Mouse (Mus musculus): ENCODE measurements at regions not wholly inside any gene's neighbourhood (a gene's known extent, or its start where the extent isn't known, plus 50 kb on each side); places are given as distances from the start of the nearest gene placed in this dataset.

- no peak overlapping the region; the same call in 1 of the 2 replicates for H3K9ac ChIP-seq (ENCODE audit: insufficient read depth, low read depth, low read length, poor library complexity, severe bottlenecking)
- in situ Hi-C loops (cut with MboI; ENCODE audit: low sequenced_read_pairs in 2 of 2, unreplicated experiment in 2 of 2) = no loop called here
- H3K27ac ChIP-seq (ENCODE audit: insufficient read depth, low read depth, low read length, poor library complexity, severe bottlenecking) = no peak overlapping the region
- DNase-seq (ENCODE audit: low read depth, low spot score) = no peak
- TF ChIP-seq ZNF384 (IDR thresholded peaks at IDR 0.05; ENCODE audit: low read depth, low read length) (no peak), HCFC1 (IDR thresholded peaks at IDR 0.05; ENCODE audit: borderline replicate concordance, insufficient read depth, low read length) (no peak), MAFK (IDR thresholded peaks at IDR 0.05; ENCODE audit: insufficient read depth, low read depth, low read length) (no peak), ZC3H11A (IDR thresholded peaks at IDR 0.05; ENCODE audit: borderline replicate concordance, low read depth, low read length) (no peak), CHD2 (IDR thresholded peaks at IDR 0.05; ENCODE audit: low read depth, low read length) (no peak)
- H3K4me3 ChIP-seq (ENCODE audit: insufficient read depth in 1 of 2, low read depth in 1 of 2, low read length in 2 of 2, poor library complexity in 1 of 2, severe bottlenecking in 1 of 2) = no peak overlapping the region
- H3K36me3 ChIP-seq (ENCODE audit: control insufficient read depth, insufficient read depth, low read length, poor library complexity, severe bottlenecking) = no peaks in the 10 kb centered on the region
- no peaks in the 10 kb centered on the region for H3K9me3 ChIP-seq (ENCODE audit: control insufficient read depth, insufficient read depth, low read depth, low read length)
- H3K4me1 ChIP-seq (ENCODE audit: control insufficient read depth in 2 of 2, insufficient read depth in 2 of 2, low read length in 2 of 2, poor library complexity in 1 of 2) = no peaks in the 10 kb centered on the region
Observed at GRCm38 (mm10) chr1:77140906-77141305, 374.0 kb downstream of the Epha4 start.

DNA sequence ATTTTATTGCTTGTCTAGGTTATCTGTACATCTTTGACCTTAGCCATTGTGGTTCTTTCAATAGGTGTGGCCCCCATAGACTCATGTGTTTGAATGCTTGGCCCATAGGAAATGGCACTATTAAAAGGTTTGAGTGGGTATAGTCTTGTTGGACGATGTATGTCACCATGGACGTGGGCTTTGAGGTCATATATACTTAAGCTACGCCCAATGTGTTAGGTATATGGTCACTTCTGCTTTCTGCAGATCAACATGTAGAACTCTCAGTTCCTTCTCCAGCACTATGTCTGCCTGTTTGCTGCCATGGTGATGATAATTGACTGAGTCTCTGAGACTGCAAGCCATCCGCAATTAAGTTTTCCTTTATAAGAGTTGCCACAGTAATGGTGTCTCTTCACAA is 366.8 kb downstream of the Epha4 start:
- no peak for TF ChIP-seq HCFC1 (IDR thresholded peaks at IDR 0.05; ENCODE audit: borderline replicate concordance, insufficient read depth, low read length)
- no peak for TF ChIP-seq ZC3H11A (IDR thresholded peaks at IDR 0.05; ENCODE audit: borderline replicate concordance, low read depth, low read length)
- no peak for TF ChIP-seq ZNF384 (IDR thresholded peaks at IDR 0.05; ENCODE audit: low read depth, low read length)
- TF ChIP-seq MAFK (IDR thresholded peaks at IDR 0.05; ENCODE audit: insufficient read depth, low read depth, low read length) = no peak
- TF ChIP-seq CHD2 (IDR thresholded peaks at IDR 0.05; ENCODE audit: low read depth, low read length) = no peak
- Histone ChIP-seq H3K4me3 (ENCODE audit: insufficient read depth in 1 of 2, low read depth in 1 of 2, low read length in 2 of 2, poor library complexity in 1 of 2, severe bottlenecking in 1 of 2) (no peak overlapping the region), H3K36me3 (ENCODE audit: control insufficient read depth, insufficient read depth, low read length, poor library complexity, severe bottlenecking) (no peaks in the 10 kb centered on the region), H3K4me1 (ENCODE audit: control insufficient read depth in 2 of 2, insufficient read depth in 2 of 2, low read length in 2 of 2, poor library complexity in 1 of 2) (no peaks in the 10 kb centered on the region; a peak in 1 of 4 replicates), H3K9ac (ENCODE audit: insufficient read depth, low read depth, low read length, poor library complexity, severe bottlenecking) (no peak overlapping the region), H3K27ac (ENCODE audit: insufficient read depth, low read depth, low read length, poor library complexity, severe bottlenecking) (no peak overlapping the region), H3K9me3 (ENCODE audit: control insufficient read depth, insufficient read depth, low read depth, low read length) (no peaks in the 10 kb centered on the region)
- DNase-seq (ENCODE audit: low read depth, low spot score) = no peak
- in situ Hi-C loops (cut with MboI; ENCODE audit: low sequenced_read_pairs in 2 of 2, unreplicated experiment in 2 of 2) = no loop called here

GRCm38 (mm10) chr1:77168316-77168715 is 346.6 kb downstream of the Epha4 start:
- Histone ChIP-seq H3K9me3 (ENCODE audit: control insufficient read depth, insufficient read depth, low read depth, low read length) (no peaks in the 10 kb centered on the region), H3K27ac (ENCODE audit: insufficient read depth, low read depth, low read length, poor library complexity, severe bottlenecking) (no peak overlapping the region)
- in situ Hi-C loops (cut with MboI; ENCODE audit: low sequenced_read_pairs in 2 of 2, unreplicated experiment in 2 of 2) = no loop called here

GRCm38 (mm10) chr1:77172463-77172862 is 342.4 kb downstream of the Epha4 start:
- H3K4me1 ChIP-seq (ENCODE audit: control insufficient read depth in 2 of 2, insufficient read depth in 2 of 2, low read length in 2 of 2, poor library complexity in 1 of 2) = no peaks in the 10 kb centered on the region
- H3K36me3 ChIP-seq (ENCODE audit: control insufficient read depth, insufficient read depth, low read length, poor library complexity, severe bottlenecking) = no peaks in the 10 kb centered on the region
- no peak overlapping the region for H3K4me3 ChIP-seq (ENCODE audit: insufficient read depth in 1 of 2, low read depth in 1 of 2, low read length in 2 of 2, poor library complexity in 1 of 2, severe bottlenecking in 1 of 2)
- H3K9ac ChIP-seq (ENCODE audit: insufficient read depth, low read depth, low read length, poor library complexity, severe bottlenecking) = no peak overlapping the region
- DNase-seq (ENCODE audit: low read depth, low spot score) = no peak
- in situ Hi-C loops (cut with MboI; ENCODE audit: low sequenced_read_pairs in 2 of 2, unreplicated experiment in 2 of 2) = no loop called here
- no peak overlapping the region for H3K27ac ChIP-seq (ENCODE audit: insufficient read depth, low read depth, low read length, poor library complexity, severe bottlenecking)
- TF ChIP-seq MAFK (IDR thresholded peaks at IDR 0.05; ENCODE audit: insufficient read depth, low read depth, low read length) (no peak), HCFC1 (IDR thresholded peaks at IDR 0.05; ENCODE audit: borderline replicate concordance, insufficient read depth, low read length) (no peak), ZC3H11A (IDR thresholded peaks at IDR 0.05; ENCODE audit: borderline replicate concordance, low read depth, low read length) (no peak), CHD2 (IDR thresholded peaks at IDR 0.05; ENCODE audit: low read depth, low read length) (no peak), ZNF384 (IDR thresholded peaks at IDR 0.05; ENCODE audit: low read depth, low read length) (no peak)
- H3K9me3 ChIP-seq (ENCODE audit: control insufficient read depth, insufficient read depth, low read depth, low read length) = no peaks in the 10 kb centered on the region

More at GRCm38 (mm10) chr1:77168316-77168715, 346.6 kb downstream of the Epha4 start:
- DNase-seq (ENCODE audit: low read depth, low spot score) = no peak
- H3K9ac ChIP-seq (ENCODE audit: insufficient read depth, low read depth, low read length, poor library complexity, severe bottlenecking) = no peak overlapping the region
- no peak overlapping the region for H3K4me3 ChIP-seq (ENCODE audit: insufficient read depth in 1 of 2, low read depth in 1 of 2, low read length in 2 of 2, poor library complexity in 1 of 2, severe bottlenecking in 1 of 2)
- TF ChIP-seq ZNF384 (IDR thresholded peaks at IDR 0.05; ENCODE audit: low read depth, low read length) = no peak
- TF ChIP-seq MAFK (IDR thresholded peaks at IDR 0.05; ENCODE audit: insufficient read depth, low read depth, low read length) = no peak
- no peak for TF ChIP-seq ZC3H11A (IDR thresholded peaks at IDR 0.05; ENCODE audit: borderline replicate concordance, low read depth, low read length)
- no peak for TF ChIP-seq CHD2 (IDR thresholded peaks at IDR 0.05; ENCODE audit: low read depth, low read length)
- TF ChIP-seq HCFC1 (IDR thresholded peaks at IDR 0.05; ENCODE audit: borderline replicate concordance, insufficient read depth, low read length) = no peak
- H3K4me1 ChIP-seq (ENCODE audit: control insufficient read depth in 2 of 2, insufficient read depth in 2 of 2, low read length in 2 of 2, poor library complexity in 1 of 2) = no peaks in the 10 kb centered on the region
- no peaks in the 10 kb centered on the region for H3K36me3 ChIP-seq (ENCODE audit: control insufficient read depth, insufficient read depth, low read length, poor library complexity, severe bottlenecking)

GRCm38 (mm10) chr1:77174801-77175200 is 340.1 kb downstream of the Epha4 start:
- no peak for DNase-seq (ENCODE audit: low read depth, low spot score)
- no peaks in the 10 kb centered on the region for H3K9me3 ChIP-seq (ENCODE audit: control insufficient read depth, insufficient read depth, low read depth, low read length)
- H3K4me3 ChIP-seq (ENCODE audit: insufficient read depth in 1 of 2, low read depth in 1 of 2, low read length in 2 of 2, poor library complexity in 1 of 2, severe bottlenecking in 1 of 2) = no peak overlapping the region
- H3K27ac ChIP-seq (ENCODE audit: insufficient read depth, low read depth, low read length, poor library complexity, severe bottlenecking) = no peak overlapping the region
- no peak overlapping the region for H3K9ac ChIP-seq (ENCODE audit: insufficient read depth, low read depth, low read length, poor library complexity, severe bottlenecking)
- TF ChIP-seq MAFK (IDR thresholded peaks at IDR 0.05; ENCODE audit: insufficient read depth, low read depth, low read length) (no peak), HCFC1 (IDR thresholded peaks at IDR 0.05; ENCODE audit: borderline replicate concordance, insufficient read depth, low read length) (no peak), ZC3H11A (IDR thresholded peaks at IDR 0.05; ENCODE audit: borderline replicate concordance, low read depth, low read length) (no peak), ZNF384 (IDR thresholded peaks at IDR 0.05; ENCODE audit: low read depth, low read length) (no peak), CHD2 (IDR thresholded peaks at IDR 0.05; ENCODE audit: low read depth, low read length) (no peak)
- H3K4me1 ChIP-seq (ENCODE audit: control insufficient read depth in 2 of 2, insufficient read depth in 2 of 2, low read length in 2 of 2, poor library complexity in 1 of 2) = no peaks in the 10 kb centered on the region
- in situ Hi-C loops (cut with MboI; ENCODE audit: low sequenced_read_pairs in 2 of 2, unreplicated experiment in 2 of 2) = no loop called here
- no peaks in the 10 kb centered on the region for H3K36me3 ChIP-seq (ENCODE audit: control insufficient read depth, insufficient read depth, low read length, poor library complexity, severe bottlenecking)

Data from ES-E14 (cell line).